Mouse (Mus musculus) megakaryocyte, embryonic 14.5 days (primary cell): ENCODE results near the gene Zbtb5.

Source experiments
- FLI1 ChIP-seq: IDR thresholded peaks from 2 replicates; pipeline ENCODE4 v1.6.1; 2012; ENCODE audit warnings: low read length, inconsistent platforms, mixed read lengths
- GATA1 ChIP-seq: IDR thresholded peaks from 3 replicates; pipeline ENCODE4 v1.6.1; 2012; ENCODE audit warnings: mixed read lengths, low read length, inconsistent platforms, borderline replicate concordance

DNA sequence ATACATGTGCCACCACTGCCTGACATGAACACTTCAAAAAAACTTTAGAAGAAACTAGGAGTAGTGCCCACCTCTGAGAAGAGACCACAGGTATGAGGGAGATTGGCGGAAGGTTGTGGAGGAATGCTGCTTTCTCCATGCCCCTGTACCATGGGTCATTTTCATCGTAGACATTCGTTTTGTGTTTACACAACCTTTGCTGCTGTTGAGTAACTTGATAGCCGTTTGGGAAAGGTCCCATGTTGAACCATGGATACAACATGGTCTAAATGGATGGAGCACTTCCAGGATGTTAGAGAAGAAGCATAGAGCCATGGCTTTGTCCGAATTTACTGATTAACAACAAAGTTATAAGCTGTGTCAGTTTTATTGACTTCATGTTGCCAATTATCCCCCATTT lies 34.0 kb downstream of the Zbtb5 start:
- TF ChIP-seq GATA1: no peak
- TF ChIP-seq FLI1: no peak
